Mouse (Mus musculus) cerebellum, adult (tissue): ENCODE results near the gene Gsn.

Source experiments
- ATAC-seq: cut with Nextera tagmentation; 2 replicates; pipeline ENCODE4 v1.9.2; 2017; ENCODE audit warnings: mild to moderate bottlenecking, moderate library complexity, mixed read lengths; ENCODE audit not compliant: insufficient number of reproducible peaks, low FRiP score, low TSS enrichment

Gsn gene

DNA sequence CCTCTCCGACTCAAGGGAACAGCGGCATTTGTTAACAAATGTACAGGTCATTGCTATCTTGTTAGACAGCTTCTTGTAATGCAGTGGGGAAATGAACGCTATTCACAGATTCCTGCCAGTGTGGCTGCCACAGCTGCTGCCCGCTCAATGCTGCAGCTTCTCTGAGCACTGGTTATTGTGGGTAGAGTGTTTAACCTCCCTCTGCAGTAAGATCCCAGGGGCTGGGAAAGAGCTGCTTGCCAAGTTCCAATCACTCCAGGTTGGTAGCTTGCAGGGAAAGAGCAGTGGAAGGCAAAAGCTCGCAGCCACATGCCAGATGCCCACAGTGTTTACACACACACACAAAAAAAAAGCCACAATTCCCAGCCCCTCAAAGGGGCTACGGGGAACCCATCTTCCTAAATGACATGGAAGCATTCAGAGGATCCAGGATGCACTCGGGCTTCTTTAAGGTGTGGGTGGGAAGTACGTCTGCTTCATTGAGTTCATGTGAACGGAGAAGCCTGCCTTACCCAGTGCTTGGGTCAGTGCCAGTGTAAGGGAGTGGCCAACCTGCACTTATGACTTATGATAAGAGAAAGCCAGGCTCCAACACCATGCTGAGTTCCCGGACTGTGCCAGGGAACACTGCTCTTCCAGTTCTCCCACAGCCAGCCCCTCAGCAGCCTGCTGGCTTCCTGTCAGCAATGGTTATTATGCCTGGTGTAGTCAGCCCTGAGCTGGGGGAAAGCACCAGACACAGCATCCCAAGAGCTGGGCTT, 66.4 kb downstream of the Gsn start:
- ATAC-seq = peak; percentile 73

- no peak for ATAC-seq
Measured at GRCm38 (mm10) chr2:35325930-35326329, 69.8 kb downstream of the Gsn start.

DNA sequence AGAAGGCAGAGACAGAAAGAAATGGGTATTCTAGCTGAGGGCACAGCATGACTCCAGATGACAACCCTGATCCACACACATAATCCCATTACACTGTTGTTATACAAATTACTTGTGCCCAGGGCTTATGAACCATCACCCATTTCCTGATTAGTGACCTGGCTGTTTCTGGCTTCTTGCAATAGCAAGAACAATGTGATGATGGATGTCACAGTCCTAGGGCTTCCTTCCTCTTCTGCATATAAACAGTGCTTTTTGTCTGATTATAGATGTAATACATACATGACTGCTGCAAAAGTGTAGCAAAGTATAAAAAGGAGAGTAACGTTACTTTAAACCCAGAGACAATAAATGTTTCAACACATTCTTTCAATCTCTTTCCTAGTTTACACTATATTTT, 70.8 kb downstream of the Gsn start:
- no peak for ATAC-seq

- no peak for ATAC-seq
Measured at GRCm38 (mm10) chr2:35327583-35327982, 71.4 kb downstream of the Gsn start.

GRCm38 (mm10) chr2:35328064-35328792, 72.0 kb downstream of the Gsn start:
- peak; percentile 81 for ATAC-seq

- no peak for ATAC-seq
Measured at GRCm38 (mm10) chr2:35329061-35329460, 72.9 kb downstream of the Gsn start.

DNA sequence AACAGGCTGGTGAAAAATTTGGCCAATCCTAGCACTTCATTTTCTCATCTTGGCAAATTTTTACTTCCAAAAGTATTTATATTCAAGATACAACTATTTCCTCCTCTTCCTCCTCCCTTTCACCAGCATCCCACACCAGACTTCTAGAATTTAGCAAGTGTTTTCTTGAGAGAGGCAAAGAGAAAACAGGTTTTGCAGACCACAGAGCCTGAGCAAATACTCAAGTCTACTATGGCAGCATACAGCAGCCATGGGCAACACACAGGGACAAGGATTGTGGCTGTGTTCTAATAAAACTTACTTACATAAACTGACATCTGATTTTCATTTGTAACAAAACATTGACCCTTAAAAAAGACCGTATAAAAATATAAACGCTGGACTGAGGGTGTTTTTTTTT, 75.0 kb downstream of the Gsn start:
- ATAC-seq = no peak

DNA sequence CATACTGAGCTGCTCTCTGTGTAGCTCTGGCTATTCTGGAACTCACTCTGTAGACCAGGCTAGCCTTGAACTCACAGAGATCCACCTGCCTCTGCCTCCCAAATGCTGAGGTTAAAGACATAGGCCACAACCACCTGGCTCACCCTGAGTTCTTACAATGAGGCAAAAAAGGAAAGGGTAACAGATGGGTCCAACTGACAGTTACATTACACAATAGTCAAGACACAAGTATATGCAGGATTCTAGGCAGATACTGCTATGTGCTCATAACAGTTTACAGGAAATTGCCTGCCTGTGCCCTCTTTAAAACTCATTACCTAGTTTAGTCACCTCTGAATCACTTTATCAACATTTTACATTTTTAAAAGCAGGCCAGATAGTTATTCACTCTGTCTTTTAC, 77.5 kb downstream of the Gsn start:
- ATAC-seq = no peak

GRCm38 (mm10) chr2:35335620-35336019, 79.4 kb downstream of the Gsn start:
- ATAC-seq = no peak

- ATAC-seq = peak; percentile 94
Measured at GRCm38 (mm10) chr2:35336388-35337280, 80.5 kb downstream of the Gsn start, which contains the start of gene Stom. Gene Stom (minus strand): TSS chr2:35336976.

GRCm38 (mm10) chr2:35337419-35337818, 81.2 kb downstream of the Gsn start:
- ATAC-seq = no peak

DNA sequence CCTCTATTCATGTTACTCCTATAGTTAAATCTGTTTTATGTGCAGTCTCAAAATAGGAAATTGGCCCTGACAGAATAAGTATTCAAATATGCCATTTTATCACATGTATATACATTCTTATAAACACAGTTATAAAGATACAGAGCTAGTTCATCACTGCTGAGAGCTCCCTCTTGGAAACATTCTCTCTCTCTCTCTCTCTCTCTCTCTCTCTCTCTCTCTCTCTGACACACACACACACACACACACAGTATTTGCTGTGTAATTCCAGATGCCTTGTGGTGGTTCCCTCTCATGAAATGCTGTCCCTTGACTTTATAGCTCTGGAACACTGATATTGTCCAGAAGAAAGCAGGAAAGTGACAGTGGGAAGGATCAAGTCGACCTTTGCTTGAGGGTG, 81.9 kb downstream of the Gsn start:
- no peak for ATAC-seq

DNA sequence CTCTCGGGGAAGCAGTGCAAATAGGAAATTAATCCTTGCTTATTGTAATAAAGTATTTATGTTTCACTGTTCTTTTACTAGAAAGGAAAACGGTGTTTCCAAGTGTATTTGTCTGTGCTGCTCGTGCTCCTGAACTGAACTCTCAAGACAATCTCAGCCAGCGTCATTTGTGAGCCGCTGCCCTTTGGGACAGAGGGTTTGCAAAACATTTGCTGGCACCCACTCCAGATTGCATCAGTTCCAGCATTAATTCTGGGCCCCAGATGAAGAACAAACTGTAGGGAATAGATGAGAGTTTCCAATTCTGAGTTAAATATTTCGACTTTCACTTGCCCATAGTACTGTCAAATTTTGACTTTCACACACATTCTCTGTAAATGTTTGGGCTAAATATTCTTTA, 82.5 kb downstream of the Gsn start:
- ATAC-seq = no peak

GRCm38 (mm10) chr2:35342605-35343004, 86.4 kb downstream of the Gsn start:
- no peak for ATAC-seq

GRCm38 (mm10) chr2:35345984-35346383, 89.8 kb downstream of the Gsn start:
- no peak for ATAC-seq

- ATAC-seq = peak; percentile 70
Measured at GRCm38 (mm10) chr2:35349184-35349583, 93.0 kb downstream of the Gsn start.
